Mouse (Mus musculus): ENCODE measurements around the gene Nkx6-2. TPM values are rescaled to one million over a fixed set of nuclear protein-coding genes. Genes with fewer than 3 reads are reported as not detected.

The Nkx6-2 gene
- polyA plus RNA-seq, 1 experiment, result not detected

DNA sequence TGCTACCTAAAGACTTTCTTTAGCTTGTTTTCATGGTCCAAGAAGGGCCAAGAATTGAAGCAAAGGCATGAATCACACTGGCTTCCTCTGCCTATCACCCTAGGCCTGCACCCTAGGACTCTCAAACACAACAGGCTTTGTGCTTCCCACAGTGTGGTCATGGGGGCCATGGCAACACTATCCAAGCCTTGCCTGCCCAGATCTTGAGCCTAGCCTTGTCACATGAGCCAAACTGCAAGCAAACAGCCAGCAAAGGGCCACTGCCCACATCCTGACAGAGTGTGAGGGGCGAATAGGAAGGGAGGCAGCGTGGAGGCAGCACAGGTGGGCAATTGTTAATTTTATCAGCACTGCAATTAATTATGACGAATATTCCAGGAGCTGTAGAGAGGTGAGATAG lies 9.9 kb downstream of the Nkx6-2 start:
- H3K36me3 ChIP-seq (replicated peaks; ENCODE audit: low read length), result peaks cover 96% of the 10 kb centered on the region
- no peaks in the 10 kb centered on the region for H3K9me3 ChIP-seq
- peaks cover 2% of the 10 kb centered on the region for H3K27me3 ChIP-seq (replicated peaks)
- peaks cover 28% of the 10 kb centered on the region for H3K4me1 ChIP-seq
- no peak overlapping the region for H3K4me3 ChIP-seq (replicated peaks)
- TF ChIP-seq FLI1 (IDR thresholded peaks at IDR 0.05; ENCODE audit: low read length), result no peak
- TF ChIP-seq GATA1 (IDR thresholded peaks at IDR 0.05; ENCODE audit: borderline replicate concordance, low read length), result no peak

DNA sequence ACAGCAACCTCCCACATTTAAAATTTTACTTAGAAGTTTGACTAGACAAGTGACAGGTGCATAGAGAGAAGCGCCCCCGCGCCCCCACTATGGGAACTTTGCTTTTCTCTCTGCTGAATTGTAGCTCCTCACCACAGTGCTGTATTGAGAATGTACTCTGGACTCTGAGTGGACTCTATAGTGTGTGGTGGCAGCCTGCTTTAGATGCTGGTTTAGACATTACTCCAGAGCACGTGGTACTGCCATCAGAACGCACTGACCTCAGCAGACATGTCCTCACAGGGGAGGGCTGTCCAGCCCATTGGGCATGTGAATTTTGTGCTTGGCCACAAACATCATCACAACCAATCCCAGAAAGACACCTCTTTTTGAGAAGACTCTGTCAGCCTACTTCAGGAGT lies 11.8 kb downstream of the Nkx6-2 start:
- TF ChIP-seq GATA1 (IDR thresholded peaks at IDR 0.05; ENCODE audit: borderline replicate concordance, low read length) (no peak), FLI1 (IDR thresholded peaks at IDR 0.05; ENCODE audit: low read length) (no peak)
- Histone ChIP-seq H3K4me3 (replicated peaks) (no peak overlapping the region), H3K4me1 (peaks cover 39% of the 10 kb centered on the region), H3K9me3 (no peaks in the 10 kb centered on the region), H3K27me3 (replicated peaks) (no peaks in the 10 kb centered on the region), H3K36me3 (replicated peaks; ENCODE audit: low read length) (peaks cover 96% of the 10 kb centered on the region)

- peaks cover 96% of the 10 kb centered on the region for H3K36me3 ChIP-seq (replicated peaks; ENCODE audit: low read length)
- no peak for TF ChIP-seq FLI1 (IDR thresholded peaks at IDR 0.05; ENCODE audit: low read length)
- TF ChIP-seq GATA1 (IDR thresholded peaks at IDR 0.05; ENCODE audit: borderline replicate concordance, low read length), result no peak
- no peaks in the 10 kb centered on the region for H3K27me3 ChIP-seq (replicated peaks)
- H3K9me3 ChIP-seq, result no peaks in the 10 kb centered on the region
- H3K4me3 ChIP-seq (replicated peaks), result no peak overlapping the region
- peaks cover 20% of the 10 kb centered on the region for H3K4me1 ChIP-seq
Measured at GRCm38 (mm10) chr7:139566533-139566932, 16.1 kb downstream of the Nkx6-2 start.

GRCm38 (mm10) chr7:139565998-139566397 lies 16.6 kb downstream of the Nkx6-2 start:
- H3K27me3 ChIP-seq (replicated peaks), result no peaks in the 10 kb centered on the region
- H3K4me3 ChIP-seq (replicated peaks), result no peak overlapping the region
- H3K9me3 ChIP-seq, result no peaks in the 10 kb centered on the region
- peaks cover 17% of the 10 kb centered on the region for H3K4me1 ChIP-seq
- H3K36me3 ChIP-seq (replicated peaks; ENCODE audit: low read length), result peaks cover 96% of the 10 kb centered on the region
- TF ChIP-seq GATA1 (IDR thresholded peaks at IDR 0.05; ENCODE audit: borderline replicate concordance, low read length), result no peak
- no peak for TF ChIP-seq FLI1 (IDR thresholded peaks at IDR 0.05; ENCODE audit: low read length)

DNA sequence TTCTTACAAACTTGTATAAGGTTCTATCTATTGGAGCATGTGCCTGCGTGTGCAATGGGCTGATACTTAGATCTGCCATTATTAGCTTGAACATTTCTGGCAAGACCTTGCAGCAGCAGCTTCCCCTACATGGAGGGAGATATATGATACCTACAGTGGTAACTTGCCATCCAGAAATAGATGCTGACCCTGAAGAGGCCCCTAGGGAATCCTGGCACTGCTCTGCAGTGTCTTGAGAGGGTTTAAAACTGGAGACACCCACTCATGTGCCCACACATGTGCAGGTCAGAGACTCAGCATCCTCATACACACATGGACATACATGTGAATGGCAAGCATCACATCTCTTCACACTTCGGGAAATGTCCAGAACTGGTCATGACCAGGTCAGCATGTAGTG lies 18.4 kb downstream of the Nkx6-2 start:
- no peak for TF ChIP-seq GATA1 (IDR thresholded peaks at IDR 0.05; ENCODE audit: borderline replicate concordance, low read length)
- TF ChIP-seq FLI1 (IDR thresholded peaks at IDR 0.05; ENCODE audit: low read length), result no peak
- Histone ChIP-seq H3K4me3 (replicated peaks) (no peak overlapping the region), H3K27me3 (replicated peaks) (no peaks in the 10 kb centered on the region)

GRCm38 (mm10) chr7:139563425-139563824 lies 19.2 kb downstream of the Nkx6-2 start:
- Histone ChIP-seq H3K4me1 (peaks cover 38% of the 10 kb centered on the region), H3K4me3 (replicated peaks) (no peak overlapping the region), H3K27me3 (replicated peaks) (no peaks in the 10 kb centered on the region), H3K36me3 (replicated peaks; ENCODE audit: low read length) (peaks cover 100% of the 10 kb centered on the region), H3K9me3 (no peaks in the 10 kb centered on the region)
- TF ChIP-seq GATA1 (IDR thresholded peaks at IDR 0.05; ENCODE audit: borderline replicate concordance, low read length) (no peak), FLI1 (IDR thresholded peaks at IDR 0.05; ENCODE audit: low read length) (no peak)

More for the DNA sequence above, 18.4 kb downstream of the Nkx6-2 start:
- Histone ChIP-seq H3K36me3 (replicated peaks; ENCODE audit: low read length) (peaks cover 100% of the 10 kb centered on the region), H3K9me3 (no peaks in the 10 kb centered on the region), H3K4me1 (peaks cover 31% of the 10 kb centered on the region)

DNA sequence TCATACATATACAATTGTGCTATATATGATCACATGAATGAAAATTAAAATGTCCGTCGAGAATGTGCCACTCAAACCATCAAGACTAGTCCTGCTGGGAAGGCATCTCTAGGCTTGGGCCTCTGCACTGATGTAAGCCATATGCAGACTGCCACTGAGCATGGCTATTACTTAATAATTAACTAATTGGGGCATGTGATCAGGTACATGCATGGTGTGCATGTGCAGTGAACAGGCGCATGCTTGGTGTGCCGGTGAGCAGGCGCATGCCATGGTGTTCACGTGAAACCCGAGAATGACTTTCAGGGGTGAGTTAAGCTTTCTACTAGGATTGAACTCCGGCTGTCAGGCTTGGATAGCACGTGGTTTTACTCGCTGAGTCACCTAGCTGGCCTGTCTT lies 22.9 kb downstream of the Nkx6-2 start:
- Histone ChIP-seq H3K36me3 (replicated peaks; ENCODE audit: low read length) (peaks cover 94% of the 10 kb centered on the region), H3K27me3 (replicated peaks) (no peaks in the 10 kb centered on the region), H3K4me1 (peaks cover 54% of the 10 kb centered on the region), H3K9me3 (no peaks in the 10 kb centered on the region), H3K4me3 (replicated peaks) (no peak overlapping the region)
- no peak for TF ChIP-seq GATA1 (IDR thresholded peaks at IDR 0.05; ENCODE audit: borderline replicate concordance, low read length)
- no peak for TF ChIP-seq FLI1 (IDR thresholded peaks at IDR 0.05; ENCODE audit: low read length)

- Histone ChIP-seq H3K9me3 (no peaks in the 10 kb centered on the region), H3K27me3 (replicated peaks) (no peaks in the 10 kb centered on the region), H3K4me3 (replicated peaks) (no peak overlapping the region), H3K4me1 (peaks cover 50% of the 10 kb centered on the region), H3K36me3 (replicated peaks; ENCODE audit: low read length) (peaks cover 89% of the 10 kb centered on the region)
- TF ChIP-seq FLI1 (IDR thresholded peaks at IDR 0.05; ENCODE audit: low read length) (no peak), GATA1 (IDR thresholded peaks at IDR 0.05; ENCODE audit: borderline replicate concordance, low read length) (no peak)
Measured at GRCm38 (mm10) chr7:139556746-139557526, 25.7 kb downstream of the Nkx6-2 start.

- Histone ChIP-seq H3K27me3 (replicated peaks) (no peaks in the 10 kb centered on the region), H3K4me3 (replicated peaks) (no peak overlapping the region), H3K4me1 (peaks cover 50% of the 10 kb centered on the region), H3K9me3 (no peaks in the 10 kb centered on the region), H3K36me3 (replicated peaks; ENCODE audit: low read length) (peaks cover 89% of the 10 kb centered on the region)
- TF ChIP-seq FLI1 (IDR thresholded peaks at IDR 0.05; ENCODE audit: low read length) (no peak), GATA1 (IDR thresholded peaks at IDR 0.05; ENCODE audit: borderline replicate concordance, low read length) (no peak)
Measured at GRCm38 (mm10) chr7:139556331-139556730, 26.3 kb downstream of the Nkx6-2 start.

DNA sequence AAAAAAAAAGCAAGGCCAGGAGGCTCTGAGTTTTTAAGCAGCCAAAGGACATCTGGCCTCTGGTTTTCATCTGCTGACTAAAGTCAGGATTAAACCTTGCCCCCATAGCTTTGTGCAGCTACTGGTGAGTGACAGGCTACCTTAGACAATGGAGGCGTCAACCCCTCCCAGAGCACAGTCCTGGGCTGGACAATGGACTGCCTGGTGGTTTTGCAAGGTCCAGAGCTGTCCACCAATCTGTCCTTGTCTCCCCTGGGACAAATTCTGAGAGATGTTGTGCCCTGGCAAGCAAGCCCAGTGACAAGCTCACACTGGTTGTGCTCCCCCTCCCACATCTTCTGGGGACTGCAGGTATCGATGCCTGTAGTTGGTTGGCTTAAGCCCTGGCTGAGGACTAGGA lies 31.1 kb downstream of the Nkx6-2 start:
- peaks cover 33% of the 10 kb centered on the region for H3K4me1 ChIP-seq
- H3K36me3 ChIP-seq (replicated peaks; ENCODE audit: low read length), result peaks cover 89% of the 10 kb centered on the region
- no peaks in the 10 kb centered on the region for H3K27me3 ChIP-seq (replicated peaks)
- H3K9me3 ChIP-seq, result no peaks in the 10 kb centered on the region
- TF ChIP-seq GATA1 (IDR thresholded peaks at IDR 0.05; ENCODE audit: borderline replicate concordance, low read length) (no peak), FLI1 (IDR thresholded peaks at IDR 0.05; ENCODE audit: low read length) (no peak)
- no peak overlapping the region for H3K4me3 ChIP-seq (replicated peaks)

Data from megakaryocyte, embryonic 14.5 days (primary cell).